Mouse (Mus musculus): ENCODE data around the gene Kazn.

DNA sequence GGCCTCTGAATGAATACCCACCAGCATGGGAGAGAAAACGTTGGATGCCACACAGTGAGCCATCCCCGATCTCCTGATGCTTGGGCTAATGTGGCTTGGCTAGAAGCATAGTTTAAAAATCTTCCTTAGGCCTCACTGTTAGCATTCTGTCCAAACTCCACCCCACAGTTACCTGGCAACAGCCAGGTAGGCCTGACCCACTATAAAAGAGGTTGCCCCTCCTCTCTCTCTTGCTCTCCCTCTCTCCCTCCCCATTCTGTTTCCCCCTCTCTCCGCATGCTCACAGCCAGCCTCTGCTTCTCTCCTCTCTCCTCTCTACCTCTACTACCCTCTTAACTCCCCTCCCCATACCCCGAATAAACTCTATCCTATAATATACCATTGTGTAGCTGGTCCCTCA, 74.8 kb downstream of the Kazn start:
- TF ChIP-seq CTCF (IDR thresholded peaks at IDR 0.05; ENCODE audit: low read depth) = no peak
- TF ChIP-seq EP300 (IDR thresholded peaks at IDR 0.05; ENCODE audit: low read depth) = no peak

All from liver, postnatal 0 days (tissue).